Mouse (Mus musculus) midbrain, embryonic 12.5 days (tissue): ENCODE data around the gene Xkr7. TPM values are rescaled to one million over a fixed set of nuclear protein-coding genes. Genes with fewer than 3 reads are reported as not detected.

Source experiments
- ATAC-seq: fragments of 200-750 bp; cut with Nextera tagmentation; 2 replicates; pipeline ENCODE4 v1.8.0; 2017; ENCODE audit warnings: low read depth, moderate TSS enrichment, moderate library complexity; ENCODE audit not compliant: low FRiP score
- H3K27ac ChIP-seq: fragments of 300-500 bp; sonication (generic); replicated peaks from 2 replicates; pipeline ENCODE4 v1.5.1; 2016; ENCODE audit warnings: mild to moderate bottlenecking
- H3K27me3 ChIP-seq: fragments of 300-500 bp; sonication (generic); 2 replicates; pipeline ENCODE4 v1.6.1; 2016; ENCODE audit warnings: mild to moderate bottlenecking
- H3K36me3 ChIP-seq: fragments of 300-500 bp; sonication (generic); 2 replicates; pipeline ENCODE4 v1.6.1; 2016
- H3K4me1 ChIP-seq: fragments of 300-500 bp; sonication (generic); 2 replicates; pipeline ENCODE4 v1.6.1; 2016
- H3K4me2 ChIP-seq: fragments of 300-500 bp; sonication (generic); replicated peaks from 2 replicates; pipeline ENCODE4 v1.6.1; 2016; ENCODE audit warnings: mild to moderate bottlenecking, moderate library complexity
- H3K4me3 ChIP-seq: fragments of 300-500 bp; sonication (generic); 2 replicates; pipeline ENCODE4 v1.5.1; 2016; ENCODE audit warnings: mild to moderate bottlenecking
- H3K9ac ChIP-seq: fragments of 300-500 bp; sonication (generic); replicated peaks from 2 replicates; pipeline ENCODE4 v1.6.1; 2016; ENCODE audit warnings: mild to moderate bottlenecking, moderate library complexity
- H3K9me3 ChIP-seq: fragments of 300-500 bp; sonication (generic); 2 replicates; pipeline ENCODE4 v1.6.1; 2016; ENCODE audit warnings: mild to moderate bottlenecking
- WGBS: fragments of 180-500 bp; shearing (Covaris S2); methylation state at CpG from one replicate; pipeline ENCODE4 v1.1.7; 2016; 5-methylcytosine and 5-hydroxymethylcytosine counted together
- polyA plus RNA-seq: library from polyadenylated mRNA; unstranded; fragments of >200 nt; fragmentation: Nextera tagmentation; extraction: Ambion mirVana; gene quantifications from 2 replicates; pipeline ENCODE4 v1.2.1, GENCODE M21; 2016

Gene Xkr7
- polyA plus RNA-seq, 1 experiment from 2014 or later: 0.97 TPM

DNA sequence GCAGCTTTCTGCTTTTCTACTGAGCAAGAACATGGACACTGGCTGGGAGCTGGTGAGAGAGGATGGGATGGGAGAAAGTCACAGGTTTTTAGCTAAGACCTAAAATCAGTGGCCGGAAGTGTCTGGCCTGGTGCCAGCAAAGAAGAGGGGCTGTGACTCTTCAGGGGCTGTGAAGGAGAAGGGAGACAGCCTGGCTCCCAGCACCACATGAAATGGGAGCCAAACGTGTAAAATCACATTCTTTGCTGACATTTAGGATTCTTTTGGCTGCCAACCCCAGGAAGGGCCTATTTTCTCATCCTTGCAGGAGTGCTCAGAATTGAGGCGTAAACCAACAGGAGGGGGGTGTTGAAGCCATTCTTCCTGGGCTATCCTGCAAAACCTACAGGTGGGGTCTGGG, 12.2 kb downstream of the Xkr7 start:
- 62% methylated on average over 3 of the region's 3 CpGs for WGBS
- H3K27me3 ChIP-seq: no peaks in the 10 kb centered on the region
- ATAC-seq: no peak

DNA sequence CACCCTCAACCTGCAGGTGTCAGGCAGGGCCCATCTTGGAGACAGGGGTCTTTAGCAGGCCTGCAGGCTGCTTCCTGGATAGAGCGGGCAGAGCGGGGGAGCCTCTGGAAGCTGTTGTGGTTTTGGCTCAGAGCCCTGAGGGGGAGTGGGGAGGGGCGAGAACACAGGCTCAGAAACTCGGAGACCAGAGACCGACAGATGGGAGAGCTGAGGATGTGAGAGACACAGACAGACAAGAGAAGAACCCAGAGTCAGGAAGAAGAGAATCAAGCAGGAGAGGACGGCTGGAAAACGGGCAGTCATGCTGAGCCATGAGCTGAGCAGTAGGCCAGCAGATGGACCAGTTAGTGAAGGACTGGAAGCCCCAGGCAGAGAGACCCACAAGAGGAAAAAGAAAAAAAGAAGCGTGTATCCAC, 14.2 kb downstream of the Xkr7 start:
- Histone ChIP-seq H3K4me3 (no peak overlapping the region), H3K27ac (peak overlapping the region; percentile 17; the same call in 1 of the 2 replicates), H3K27me3 (no peaks in the 10 kb centered on the region), H3K36me3 (no peaks in the 10 kb centered on the region), H3K4me1 (peaks cover 13% of the 10 kb centered on the region), H3K9me3 (no peaks in the 10 kb centered on the region), H3K9ac (no peak overlapping the region), H3K4me2 (no peak overlapping the region)
- no peak for ATAC-seq
- WGBS: 48% methylated on average over 8 of the region's 8 CpGs

More for the DNA sequence above, 12.2 kb downstream of the Xkr7 start:
- no peak overlapping the region for H3K9ac ChIP-seq
- H3K27ac ChIP-seq: no peak overlapping the region
- no peaks in the 10 kb centered on the region for H3K9me3 ChIP-seq
- no peak overlapping the region for H3K4me2 ChIP-seq
- H3K4me1 ChIP-seq: peaks cover 9% of the 10 kb centered on the region
- H3K36me3 ChIP-seq: no peaks in the 10 kb centered on the region
- H3K4me3 ChIP-seq: no peak overlapping the region

DNA sequence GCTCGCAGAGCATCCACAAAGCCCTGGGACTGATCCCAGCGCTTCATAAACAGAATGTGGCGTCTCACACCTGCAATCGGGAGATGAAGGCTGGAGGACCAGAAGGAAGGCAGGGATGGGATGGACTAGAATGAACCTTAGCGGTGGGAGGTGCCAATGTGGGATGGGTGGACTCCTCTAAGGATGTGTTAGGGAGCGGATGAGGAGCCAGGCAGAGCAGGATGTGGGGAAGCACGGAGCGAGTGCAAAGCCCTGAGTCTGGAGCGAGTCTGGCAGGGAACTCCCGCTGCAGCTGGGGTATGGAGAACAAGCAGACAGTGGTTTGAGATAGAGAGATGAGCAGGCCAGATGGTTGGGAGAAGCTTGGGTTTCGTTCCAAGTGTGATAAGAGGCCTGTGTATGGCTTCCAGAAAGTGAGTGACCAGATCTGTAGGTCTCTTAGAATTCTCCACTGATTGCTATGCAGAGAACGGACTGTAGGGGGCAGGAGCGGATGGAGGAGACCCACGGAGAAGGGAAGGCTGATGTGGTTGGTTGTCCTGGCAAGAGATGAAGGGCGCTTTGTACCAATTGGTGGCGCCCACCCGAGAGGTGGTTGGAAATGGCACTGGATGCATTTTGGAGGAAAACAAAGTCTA, 16.3 kb downstream of the Xkr7 start:
- H3K27ac ChIP-seq: no peak overlapping the region

GRCm38 (mm10) chr2:153049288-153049996, 17.8 kb downstream of the Xkr7 start:
- Histone ChIP-seq H3K27me3 (peaks cover 26% of the 10 kb centered on the region), H3K4me2 (no peak overlapping the region), H3K27ac (no peak overlapping the region), H3K36me3 (peaks cover 6% of the 10 kb centered on the region; the same call in 1 of the 2 replicates), H3K9me3 (no peaks in the 10 kb centered on the region), H3K9ac (no peak overlapping the region), H3K4me1 (peaks cover 18% of the 10 kb centered on the region), H3K4me3 (no peak overlapping the region)
- ATAC-seq: no peak
- 62% methylated on average over 9 of the region's 9 CpGs for WGBS

More for the DNA sequence above, 16.3 kb downstream of the Xkr7 start:
- ATAC-seq: no peak
- Histone ChIP-seq H3K4me1 (peaks cover 18% of the 10 kb centered on the region), H3K4me2 (no peak overlapping the region; the same call in 1 of the 2 replicates), H3K9me3 (no peaks in the 10 kb centered on the region), H3K27me3 (peaks cover 20% of the 10 kb centered on the region), H3K9ac (no peak overlapping the region), H3K4me3 (no peak overlapping the region), H3K36me3 (no peaks in the 10 kb centered on the region)
- WGBS: 45% methylated on average over 17 of the region's 17 CpGs

DNA sequence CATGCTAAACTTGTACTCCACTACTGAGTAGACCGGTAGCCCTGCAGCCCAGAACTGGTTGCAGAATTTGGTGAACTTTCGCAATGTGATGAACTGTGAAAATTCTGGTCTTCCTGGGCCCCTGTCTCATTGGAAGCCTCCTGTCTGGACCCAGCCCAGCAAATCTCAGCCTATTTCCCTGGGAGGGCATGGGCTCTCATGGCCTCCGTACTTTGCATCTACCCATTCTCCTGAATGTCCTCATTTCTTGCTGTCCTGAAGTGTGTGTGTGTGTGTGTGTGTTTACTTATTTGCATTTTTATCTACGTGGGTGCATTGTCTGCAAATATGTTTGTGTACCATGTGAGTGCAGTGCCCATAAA, 18.3 kb downstream of the Xkr7 start:
- peaks cover 10% of the 10 kb centered on the region; the same call in 1 of the 2 replicates for H3K36me3 ChIP-seq
- 87% methylated on average over 4 of the region's 4 CpGs for WGBS
- no peak overlapping the region for H3K4me3 ChIP-seq
- H3K27ac ChIP-seq: no peak overlapping the region
- no peak for ATAC-seq
- peaks cover 26% of the 10 kb centered on the region for H3K27me3 ChIP-seq
- H3K4me2 ChIP-seq: no peak overlapping the region
- H3K4me1 ChIP-seq: peaks cover 18% of the 10 kb centered on the region
- H3K9me3 ChIP-seq: no peaks in the 10 kb centered on the region
- no peak overlapping the region for H3K9ac ChIP-seq

GRCm38 (mm10) chr2:153051095-153051494, 19.4 kb downstream of the Xkr7 start:
- H3K4me2 ChIP-seq: no peak overlapping the region
- no peak overlapping the region for H3K4me3 ChIP-seq
- no peak for ATAC-seq
- H3K27me3 ChIP-seq: peaks cover 26% of the 10 kb centered on the region
- peaks cover 10% of the 10 kb centered on the region; the same call in 1 of the 2 replicates for H3K36me3 ChIP-seq
- H3K9ac ChIP-seq: no peak overlapping the region
- H3K9me3 ChIP-seq: no peaks in the 10 kb centered on the region
- no peak overlapping the region for H3K27ac ChIP-seq
- H3K4me1 ChIP-seq: peaks cover 12% of the 10 kb centered on the region
- 81% methylated on average over 6 of the region's 6 CpGs for WGBS

DNA sequence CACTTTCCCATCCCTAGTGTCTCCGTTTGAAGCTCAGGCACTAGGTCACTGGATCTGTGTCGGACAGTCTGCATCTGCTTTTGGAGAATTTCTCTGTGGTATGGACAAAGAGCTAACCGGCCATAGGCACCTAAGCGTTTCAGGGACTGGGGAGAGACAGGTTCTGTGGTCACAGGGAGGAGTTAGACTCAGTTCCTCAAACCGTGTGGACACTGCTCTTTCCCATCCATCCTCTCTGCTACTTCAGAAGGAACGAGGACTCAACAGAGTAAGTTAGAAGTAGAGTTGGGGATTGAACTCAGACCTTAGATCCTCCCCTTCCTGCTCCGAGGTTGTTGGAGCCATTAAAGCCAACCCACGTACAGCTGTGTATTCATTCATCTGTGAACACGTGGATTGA, 19.9 kb downstream of the Xkr7 start:
- H3K27me3 ChIP-seq: peaks cover 26% of the 10 kb centered on the region
- 83% methylated on average over 9 of the region's 9 CpGs for whole genome bisulfite sequencing

GRCm38 (mm10) chr2:153052700-153053351, 21.2 kb downstream of the Xkr7 start:
- H3K4me1 ChIP-seq: peaks cover 9% of the 10 kb centered on the region; the same call in 1 of the 2 replicates
- H3K9ac ChIP-seq: no peak overlapping the region
- no peak for ATAC-seq
- 0 out of 2 replicates have a peak overlapping the region, but pooled peaks have one; percentile 13 for H3K4me2 ChIP-seq
- H3K36me3 ChIP-seq: peaks cover 10% of the 10 kb centered on the region; the same call in 1 of the 2 replicates
- H3K27me3 ChIP-seq: peaks cover 26% of the 10 kb centered on the region
- H3K9me3 ChIP-seq: no peaks in the 10 kb centered on the region
- no peak overlapping the region for H3K4me3 ChIP-seq
- WGBS: 10% methylated on average over 28 of the region's 30 CpGs
- no peak overlapping the region for H3K27ac ChIP-seq

More for the DNA sequence above, 19.9 kb downstream of the Xkr7 start:
- no peak overlapping the region for H3K27ac ChIP-seq
- peaks cover 10% of the 10 kb centered on the region; the same call in 1 of the 2 replicates for H3K36me3 ChIP-seq
- H3K4me2 ChIP-seq: no peak overlapping the region
- no peaks in the 10 kb centered on the region for H3K9me3 ChIP-seq
- no peak for ATAC-seq
- no peak overlapping the region for H3K9ac ChIP-seq
- H3K4me1 ChIP-seq: peaks cover 10% of the 10 kb centered on the region; the same call in 1 of the 2 replicates
- H3K4me3 ChIP-seq: no peak overlapping the region

- no peak overlapping the region for H3K4me3 ChIP-seq
- peaks cover 9% of the 10 kb centered on the region; the same call in 1 of the 2 replicates for H3K4me1 ChIP-seq
- H3K27ac ChIP-seq: no peak overlapping the region
- H3K36me3 ChIP-seq: peaks cover 10% of the 10 kb centered on the region; the same call in 1 of the 2 replicates
- WGBS: 88% methylated on average over 8 of the region's 8 CpGs
- no peak overlapping the region for H3K4me2 ChIP-seq
- no peak for ATAC-seq
- H3K27me3 ChIP-seq: peaks cover 26% of the 10 kb centered on the region
- no peak overlapping the region for H3K9ac ChIP-seq
- no peaks in the 10 kb centered on the region for H3K9me3 ChIP-seq
Measured at GRCm38 (mm10) chr2:153053896-153054295, 22.2 kb downstream of the Xkr7 start.

DNA sequence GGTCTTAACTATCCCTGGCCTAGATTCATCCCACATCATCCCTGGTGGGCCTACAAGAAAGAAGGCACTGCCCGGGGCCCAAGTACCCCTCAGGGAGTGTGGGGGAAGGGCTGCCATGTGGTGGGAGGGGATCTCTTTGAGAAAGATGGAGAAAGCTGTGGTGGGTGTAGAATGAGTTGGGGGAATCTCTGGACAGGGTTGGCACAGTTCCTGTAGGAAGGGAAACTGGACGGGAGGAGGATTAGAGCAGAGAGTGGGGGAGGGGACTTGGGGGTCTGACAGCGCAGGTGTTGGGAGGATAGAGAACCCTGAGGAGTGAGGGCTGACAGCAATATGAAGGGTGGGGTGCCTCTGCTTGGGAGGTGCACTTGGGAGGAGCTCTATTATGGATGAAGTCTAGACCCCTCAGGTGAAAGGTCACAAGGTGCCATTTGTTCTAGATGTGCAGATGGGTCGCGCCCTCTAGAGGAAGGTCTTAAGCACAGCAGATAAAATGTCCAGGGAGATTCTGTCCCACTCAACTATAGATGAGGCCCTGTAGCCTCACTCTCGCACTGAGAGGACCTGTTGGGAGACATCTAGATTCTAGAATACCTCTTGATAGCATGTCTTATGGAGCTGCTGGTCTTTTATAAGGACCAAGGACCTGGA, 23.7 kb downstream of the Xkr7 start:
- no peak for ATAC-seq
- Histone ChIP-seq H3K9ac (no peak overlapping the region), H3K4me1 (peaks cover 5% of the 10 kb centered on the region; the same call in 1 of the 2 replicates), H3K36me3 (peaks cover 10% of the 10 kb centered on the region; the same call in 1 of the 2 replicates), H3K27ac (no peak overlapping the region), H3K4me3 (no peak overlapping the region), H3K27me3 (peaks cover 26% of the 10 kb centered on the region), H3K9me3 (no peaks in the 10 kb centered on the region), H3K4me2 (no peak overlapping the region)
- WGBS: 61% methylated on average over 6 of the region's 6 CpGs

GRCm38 (mm10) chr2:153058365-153058764, 26.7 kb downstream of the Xkr7 start:
- peaks cover 10% of the 10 kb centered on the region; the same call in 1 of the 2 replicates for H3K36me3 ChIP-seq
- H3K9ac ChIP-seq: no peak overlapping the region
- no peak overlapping the region for H3K4me2 ChIP-seq
- no peaks in the 10 kb centered on the region for H3K4me1 ChIP-seq
- no peaks in the 10 kb centered on the region for H3K9me3 ChIP-seq
- H3K27me3 ChIP-seq: peaks cover 13% of the 10 kb centered on the region
- no peak overlapping the region for H3K27ac ChIP-seq
- 75% methylated on average over 4 of the region's 4 CpGs for WGBS
- H3K4me3 ChIP-seq: no peak overlapping the region
- no peak for ATAC-seq
